Mouse (Mus musculus): Measurements from ENCODE around the gene Ppp2r3d.

The Ppp2r3d gene

DNA sequence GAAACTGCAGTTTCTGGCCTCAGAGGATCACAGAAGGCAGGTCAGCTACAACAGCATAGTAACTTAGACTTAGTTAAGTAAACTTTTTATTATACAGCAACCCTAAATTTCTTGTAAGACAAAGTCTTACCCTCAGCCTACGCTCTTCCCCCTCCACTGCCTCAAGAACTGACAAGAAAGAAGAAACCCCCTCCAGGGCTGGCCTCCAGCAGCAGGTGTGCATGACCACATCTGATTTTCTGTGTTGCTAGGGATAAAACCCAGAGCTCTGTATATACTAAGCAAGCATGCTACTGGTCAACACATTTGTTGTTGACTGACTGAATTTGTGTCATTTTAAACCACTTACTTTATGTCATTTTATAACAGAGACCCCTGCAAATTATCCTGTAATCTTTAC lies 65.1 kb downstream of the Ppp2r3d start:
- DNase-seq (ENCODE audit: low read depth, low spot score), result no peak

DNA sequence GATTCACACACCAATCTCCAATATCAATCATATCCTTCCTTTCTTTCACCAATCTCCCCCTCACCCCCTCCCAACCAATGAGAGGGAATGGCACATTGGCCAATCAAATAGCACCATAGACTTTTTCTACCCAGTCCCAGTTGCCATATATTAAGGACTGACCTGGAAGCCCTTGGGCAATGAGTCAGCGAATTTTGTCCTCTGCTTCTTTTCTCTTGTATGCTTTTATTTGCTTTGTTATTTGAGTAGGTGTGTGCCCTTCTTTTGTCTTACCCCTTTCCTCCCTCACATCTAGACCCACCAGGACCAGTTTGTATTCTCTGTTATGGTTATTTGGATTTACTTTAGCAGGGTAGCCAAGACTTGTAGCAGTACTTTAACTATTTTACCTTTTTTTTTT lies 68.1 kb downstream of the Ppp2r3d start:
- no peak for DNase-seq (ENCODE audit: low read depth, low spot score)

All from A20 (cell line).